Mouse (Mus musculus) heart, embryonic 10.5 days (tissue): ENCODE measurements at regions not wholly inside any gene's neighbourhood (a gene's known extent, or its start where the extent isn't known, plus 50 kb on each side); places are given as distances from the start of the nearest gene placed in this dataset.

Source experiments
- DNase-seq: peaks from one replicate; pipeline ENCODE4 v3.0.0-alpha.2; 2017; ENCODE audit warnings: low spot score
- H3K27ac ChIP-seq: fragments of 300-500 bp; sonication (generic); 2 replicates; pipeline ENCODE4 v1.5.1; 2016; ENCODE audit warnings: mild to moderate bottlenecking
- H3K27me3 ChIP-seq: fragments of 300-500 bp; sonication (generic); 2 replicates; pipeline ENCODE4 v1.6.1; 2016; ENCODE audit warnings: mild to moderate bottlenecking; ENCODE audit not compliant: poor library complexity, insufficient read depth, severe bottlenecking
- H3K36me3 ChIP-seq: fragments of 300-500 bp; sonication (generic); 2 replicates; pipeline ENCODE4 v1.6.1; 2016; ENCODE audit warnings: mild to moderate bottlenecking, moderate library complexity
- H3K4me1 ChIP-seq: fragments of 300-500 bp; sonication (generic); 2 replicates; pipeline ENCODE4 v1.6.1; 2016; ENCODE audit warnings: mild to moderate bottlenecking
- H3K4me3 ChIP-seq: fragments of 300-500 bp; sonication (generic); 2 replicates; pipeline ENCODE4 v1.5.1; 2016; ENCODE audit warnings: mild to moderate bottlenecking, moderate library complexity
- H3K9me3 ChIP-seq: fragments of 300-500 bp; sonication (generic); 2 replicates; pipeline ENCODE4 v1.6.1; 2016; ENCODE audit warnings: mild to moderate bottlenecking, moderate library complexity
- WGBS: fragments of 180-500 bp; shearing (Covaris S2); methylation state at CpG from one replicate; pipeline ENCODE4 v1.1.7; 2016; 5-methylcytosine and 5-hydroxymethylcytosine counted together

DNA sequence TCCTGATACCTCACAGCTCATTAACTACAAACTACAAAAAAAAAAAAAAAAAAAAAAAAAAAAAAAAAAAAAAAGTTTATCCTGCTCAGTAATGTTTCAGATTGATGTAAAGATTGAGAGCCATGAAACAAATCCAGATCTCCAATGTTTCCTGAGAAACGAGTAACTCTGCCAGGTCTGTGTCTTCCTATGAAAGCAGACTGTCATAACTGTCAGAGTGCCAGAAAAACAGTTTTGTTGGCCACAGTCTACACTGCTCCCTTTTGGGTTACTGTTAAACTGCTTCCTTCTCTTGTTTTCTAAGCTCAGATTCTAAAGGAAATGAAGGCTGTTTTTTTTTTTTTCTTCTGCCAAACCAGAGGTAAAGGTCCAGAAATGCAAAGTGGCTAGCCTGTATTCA, 144.6 kb upstream of the Vstm2b start:
- no peak for DNase-seq
- H3K4me3 ChIP-seq: no peak overlapping the region

DNA sequence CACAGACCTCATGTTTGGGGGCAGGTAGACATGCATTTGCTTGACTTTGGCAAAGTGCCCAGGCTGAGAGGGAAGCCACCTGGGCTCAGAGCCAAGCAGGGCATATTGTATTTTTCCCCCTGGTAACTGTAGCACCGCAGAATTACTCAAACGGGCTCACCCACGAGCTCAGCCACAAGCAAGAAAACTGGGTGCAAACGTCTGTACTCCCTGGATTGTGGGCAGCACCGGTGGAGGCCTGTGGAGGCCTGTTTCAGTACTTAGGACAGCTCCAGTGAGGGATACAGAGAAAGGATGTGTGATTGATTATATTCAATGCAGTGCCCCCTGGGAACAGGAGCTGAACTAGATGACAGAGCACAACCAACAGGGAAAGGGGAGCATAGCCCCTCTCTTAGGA, 135.6 kb upstream of the Vstm2b start:
- no peak for DNase-seq
- 18% methylated on average over 5 of the region's 5 CpGs for WGBS
- Histone ChIP-seq H3K4me1 (no peaks in the 10 kb centered on the region), H3K27ac (no peak overlapping the region), H3K9me3 (no peaks in the 10 kb centered on the region), H3K4me3 (no peak overlapping the region), H3K36me3 (no peaks in the 10 kb centered on the region), H3K27me3 (no peaks in the 10 kb centered on the region)

More for the DNA sequence above, 144.6 kb upstream of the Vstm2b start:
- H3K27ac ChIP-seq: no peak overlapping the region
- H3K9me3 ChIP-seq: no peaks in the 10 kb centered on the region
- WGBS: 68% methylated on average over 1 of the region's 1 CpGs
- no peaks in the 10 kb centered on the region for H3K36me3 ChIP-seq
- no peaks in the 10 kb centered on the region for H3K4me1 ChIP-seq
- no peaks in the 10 kb centered on the region for H3K27me3 ChIP-seq

DNA sequence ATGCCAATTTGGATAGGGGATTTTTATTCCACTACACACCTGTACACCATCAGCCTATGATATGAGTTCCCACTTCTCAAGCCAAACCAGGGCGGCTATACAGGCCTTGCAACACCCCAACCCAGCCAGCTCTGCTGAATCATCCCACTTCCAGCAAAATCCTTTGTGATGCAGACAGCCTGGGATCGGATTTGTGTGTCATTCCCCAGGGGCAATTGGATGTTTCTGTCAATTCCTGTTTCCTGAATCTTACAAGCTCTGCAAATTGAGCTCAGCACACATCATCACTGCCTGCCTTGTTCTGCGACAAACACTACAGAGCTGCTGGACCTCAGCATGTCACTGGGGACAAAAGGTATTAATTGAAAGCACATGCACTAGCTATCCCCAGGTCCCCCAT, 132.0 kb upstream of the Vstm2b start:
- no peak overlapping the region for H3K4me3 ChIP-seq
- DNase-seq: no peak

GRCm38 (mm10) chr7:40776220-40776619, 121.9 kb upstream of the Vstm2b start:
- no peak overlapping the region for H3K4me3 ChIP-seq
- H3K27ac ChIP-seq: no peak overlapping the region
- no peaks in the 10 kb centered on the region for H3K36me3 ChIP-seq
- H3K9me3 ChIP-seq: no peaks in the 10 kb centered on the region
- 21% methylated on average over 4 of the region's 4 CpGs for WGBS
- DNase-seq: no peak
- no peaks in the 10 kb centered on the region for H3K4me1 ChIP-seq
- no peaks in the 10 kb centered on the region for H3K27me3 ChIP-seq

More for the DNA sequence above, 132.0 kb upstream of the Vstm2b start:
- WGBS: 44% methylated on average over 3 of the region's 3 CpGs
- Histone ChIP-seq H3K27me3 (no peaks in the 10 kb centered on the region), H3K27ac (no peak overlapping the region), H3K4me1 (no peaks in the 10 kb centered on the region), H3K36me3 (no peaks in the 10 kb centered on the region), H3K9me3 (no peaks in the 10 kb centered on the region)

GRCm38 (mm10) chr7:40784906-40785305, 113.2 kb upstream of the Vstm2b start:
- Histone ChIP-seq H3K4me1 (no peaks in the 10 kb centered on the region), H3K4me3 (no peak overlapping the region), H3K27me3 (no peaks in the 10 kb centered on the region), H3K36me3 (no peaks in the 10 kb centered on the region), H3K9me3 (no peaks in the 10 kb centered on the region), H3K27ac (no peak overlapping the region)
- WGBS: 77% methylated on average over 1 of the region's 1 CpGs
- peak; percentile 5 for DNase-seq

- no peaks in the 10 kb centered on the region for H3K36me3 ChIP-seq
- H3K27me3 ChIP-seq: no peaks in the 10 kb centered on the region
- H3K4me1 ChIP-seq: no peaks in the 10 kb centered on the region
- no peaks in the 10 kb centered on the region for H3K9me3 ChIP-seq
- DNase-seq: peak; percentile 22
- WGBS: 75% methylated on average over 2 of the region's 2 CpGs
- no peak overlapping the region for H3K4me3 ChIP-seq
- H3K27ac ChIP-seq: no peak overlapping the region
These were observed 111.4 kb upstream of the Vstm2b start for GRCm38 (mm10) chr7:40786758-40787157.

- Histone ChIP-seq H3K9me3 (no peaks in the 10 kb centered on the region), H3K4me3 (no peak overlapping the region), H3K27ac (no peak overlapping the region), H3K36me3 (no peaks in the 10 kb centered on the region), H3K27me3 (no peaks in the 10 kb centered on the region), H3K4me1 (no peaks in the 10 kb centered on the region)
- no peak for DNase-seq
- WGBS: 85% methylated on average over 2 of the region's 2 CpGs
These were observed 109.6 kb upstream of the Vstm2b start for GRCm38 (mm10) chr7:40788486-40788885.

DNA sequence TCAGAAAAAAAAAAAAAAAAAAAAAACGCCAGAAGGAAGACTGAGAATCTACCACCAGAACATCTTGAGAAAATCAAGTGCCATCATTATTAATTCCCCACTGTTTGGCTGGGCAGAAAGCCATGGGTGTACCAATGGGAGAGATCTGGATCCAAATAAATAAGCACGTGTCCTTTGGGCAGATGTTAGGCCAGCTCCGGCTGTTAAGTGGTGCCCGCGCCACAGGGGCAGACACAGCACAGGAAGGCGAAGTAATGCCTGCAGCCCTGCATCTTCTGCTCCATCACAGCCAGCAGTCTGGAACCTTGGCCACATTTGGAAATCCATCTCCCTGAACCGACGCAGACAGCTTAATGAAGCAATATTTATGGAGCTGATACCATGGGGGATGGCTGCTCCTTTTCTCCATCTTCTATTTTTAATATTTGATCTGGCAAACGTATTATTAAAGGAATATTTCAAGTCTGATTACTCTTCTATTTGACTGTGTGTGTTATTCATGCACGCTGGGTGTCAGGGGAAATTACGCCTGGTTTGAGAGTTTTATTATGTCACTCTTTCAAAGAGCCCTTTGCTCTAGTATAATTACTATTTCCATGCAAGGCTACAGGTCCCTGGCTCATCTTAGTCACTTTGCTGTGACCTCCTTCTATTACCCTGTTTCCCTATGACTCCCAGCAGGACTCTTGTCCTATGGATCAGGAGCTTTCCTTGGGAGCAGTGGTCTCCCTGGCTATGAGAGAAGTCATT, 103.5 kb upstream of the Vstm2b start:
- no peak for DNase-seq
- H3K27me3 ChIP-seq: no peaks in the 10 kb centered on the region
- no peaks in the 10 kb centered on the region for H3K4me1 ChIP-seq
- WGBS: 85% methylated on average over 11 of the region's 11 CpGs
- no peak overlapping the region for H3K27ac ChIP-seq
- H3K36me3 ChIP-seq: no peaks in the 10 kb centered on the region
- no peaks in the 10 kb centered on the region for H3K9me3 ChIP-seq
- no peak overlapping the region for H3K4me3 ChIP-seq

- 54% methylated on average over 7 of the region's 7 CpGs for WGBS
- no peak overlapping the region for H3K4me3 ChIP-seq
- H3K9me3 ChIP-seq: no peaks in the 10 kb centered on the region
- H3K27me3 ChIP-seq: no peaks in the 10 kb centered on the region
- H3K27ac ChIP-seq: no peak overlapping the region
- H3K4me1 ChIP-seq: no peaks in the 10 kb centered on the region
- H3K36me3 ChIP-seq: no peaks in the 10 kb centered on the region
- DNase-seq: no peak
These were observed 98.3 kb upstream of the Vstm2b start for GRCm38 (mm10) chr7:40799794-40800193.

DNA sequence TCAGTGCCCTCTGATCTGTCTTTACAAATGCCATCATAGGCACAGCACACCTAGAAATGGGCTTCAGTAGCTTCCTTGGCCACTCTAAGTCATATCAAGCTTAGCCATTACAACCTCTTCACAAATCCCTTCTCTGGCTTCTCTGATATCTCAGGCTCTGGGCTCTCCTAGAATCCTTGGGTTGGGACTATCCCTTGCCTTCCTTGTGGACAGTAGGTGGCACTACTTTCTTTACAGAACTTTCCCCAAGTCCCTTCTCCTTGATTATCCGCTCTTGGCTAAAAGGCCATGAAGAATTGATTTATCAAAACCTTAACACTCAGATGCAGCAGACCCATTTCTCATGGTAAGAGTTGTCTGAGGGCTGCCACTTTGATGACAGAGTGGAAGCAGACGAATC, 96.8 kb upstream of the Vstm2b start:
- Histone ChIP-seq H3K4me3 (no peak overlapping the region), H3K4me1 (no peaks in the 10 kb centered on the region), H3K36me3 (no peaks in the 10 kb centered on the region), H3K27ac (no peak overlapping the region), H3K27me3 (no peaks in the 10 kb centered on the region), H3K9me3 (no peaks in the 10 kb centered on the region)
- WGBS: 65% methylated on average over 2 of the region's 2 CpGs
- no peak for DNase-seq

- no peaks in the 10 kb centered on the region for H3K4me1 ChIP-seq
- no peak overlapping the region for H3K27ac ChIP-seq
- H3K36me3 ChIP-seq: no peaks in the 10 kb centered on the region
- DNase-seq: no peak
- no peaks in the 10 kb centered on the region for H3K27me3 ChIP-seq
- H3K9me3 ChIP-seq: no peaks in the 10 kb centered on the region
- WGBS: 55% methylated on average over 2 of the region's 2 CpGs
- H3K4me3 ChIP-seq: no peak overlapping the region
These were observed 92.9 kb upstream of the Vstm2b start for GRCm38 (mm10) chr7:40805211-40805610.

DNA sequence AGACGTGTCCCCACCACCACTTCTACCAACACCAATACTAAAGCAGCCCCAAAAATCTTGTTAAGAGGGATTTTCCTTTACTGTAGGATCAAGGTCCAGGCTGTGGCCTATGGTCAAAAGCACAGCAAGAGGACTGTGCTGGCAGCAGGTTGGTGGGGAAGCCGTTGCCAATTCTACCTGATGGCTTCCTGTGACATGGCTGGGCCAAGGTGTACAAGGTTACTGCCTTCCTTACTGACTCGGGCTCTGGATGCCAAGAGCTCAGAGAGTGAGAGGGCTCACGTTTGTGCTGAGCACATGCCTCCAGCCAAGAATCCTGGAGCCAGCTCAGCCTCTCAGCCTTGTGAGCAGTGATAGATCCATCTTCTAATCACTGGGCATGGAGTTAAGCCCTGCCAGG, 92.3 kb upstream of the Vstm2b start:
- H3K27me3 ChIP-seq: no peaks in the 10 kb centered on the region
- no peak overlapping the region for H3K4me3 ChIP-seq
- H3K9me3 ChIP-seq: no peaks in the 10 kb centered on the region
- no peaks in the 10 kb centered on the region for H3K36me3 ChIP-seq
- H3K27ac ChIP-seq: no peak overlapping the region
- no peak for DNase-seq
- no peaks in the 10 kb centered on the region for H3K4me1 ChIP-seq
- WGBS: 71% methylated on average over 4 of the region's 4 CpGs

DNA sequence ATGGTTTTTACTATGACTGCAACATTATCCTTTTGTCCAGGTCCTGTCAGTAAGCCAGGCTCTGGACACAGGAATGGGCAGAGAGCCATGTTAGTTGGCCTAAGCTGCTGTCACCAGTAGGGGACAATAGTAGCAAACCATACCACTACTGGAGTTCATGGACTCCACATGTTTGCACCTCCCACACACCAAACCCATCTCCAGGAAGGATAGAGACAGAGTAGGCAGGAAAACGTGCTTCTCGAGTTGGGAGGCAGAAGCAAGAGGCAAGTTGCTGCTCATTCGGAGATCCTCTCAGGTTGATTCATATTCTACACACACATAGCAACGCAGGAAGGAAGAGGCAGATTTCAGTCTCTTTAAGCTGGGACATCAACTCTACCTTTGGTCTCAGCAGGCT, 85.2 kb upstream of the Vstm2b start:
- WGBS: 89% methylated on average over 4 of the region's 4 CpGs
- Histone ChIP-seq H3K27ac (no peak overlapping the region), H3K27me3 (no peaks in the 10 kb centered on the region), H3K9me3 (no peaks in the 10 kb centered on the region), H3K36me3 (no peaks in the 10 kb centered on the region), H3K4me1 (no peaks in the 10 kb centered on the region), H3K4me3 (no peak overlapping the region)
- DNase-seq: no peak

GRCm38 (mm10) chr7:40825141-40825742, 72.9 kb upstream of the Vstm2b start:
- WGBS: 80% methylated on average over 7 of the region's 7 CpGs
- H3K4me3 ChIP-seq: no peak overlapping the region

More at GRCm38 (mm10) chr7:40825141-40825742, 72.9 kb upstream of the Vstm2b start:
- Histone ChIP-seq H3K9me3 (no peaks in the 10 kb centered on the region), H3K36me3 (no peaks in the 10 kb centered on the region), H3K27ac (no peak overlapping the region), H3K27me3 (no peaks in the 10 kb centered on the region), H3K4me1 (no peaks in the 10 kb centered on the region)
- no peak for DNase-seq
